Mouse (Mus musculus) heart, postnatal 10 days (tissue): ENCODE data around the gene Rpl37. TPM values are rescaled to one million over a fixed set of nuclear protein-coding genes. Genes with fewer than 3 reads are reported as not detected.

Source experiments
- DNase-seq, 2 experiments: peaks; one replicate each; pipeline ENCODE4 v3.0.0; 2021
- intact Hi-C: fragments of 180-260 bp; cut with DNase I; formaldehyde crosslinking; loops from one replicate; pipeline ENCODE4 v1.15.1; 2025
- total RNA-seq, 2 experiments: library from RNA; stranded (reverse); gene quantifications; 2 replicates each; pipeline ENCODE4 v1.2.3; 2021

Gene Rpl37
- total RNA-seq, 2 experiments from 2014 or later, result 233 to 262 TPM

GRCm38 (mm10) chr15:5145196-5145945 lies 28.9 kb downstream of the Rpl37 start:
- DNase-seq, result no peak
- intact Hi-C loops, result no loop called here

GRCm38 (mm10) chr15:5149187-5149586 lies 32.7 kb downstream of the Rpl37 start:
- peak in 1 of 2 experiments; percentile 10 for DNase-seq
- intact Hi-C loops, result no loop called here

- intact Hi-C loops, result no loop called here
- DNase-seq, result no peak
Observed at GRCm38 (mm10) chr15:5152171-5152570, 35.7 kb downstream of the Rpl37 start.

GRCm38 (mm10) chr15:5154621-5155020 lies 38.2 kb downstream of the Rpl37 start:
- no peak for DNase-seq
- intact Hi-C loops, result no loop called here

GRCm38 (mm10) chr15:5155093-5155492 lies 38.6 kb downstream of the Rpl37 start:
- DNase-seq, result no peak
- intact Hi-C loops, result no loop called here

GRCm38 (mm10) chr15:5156355-5156754 lies 39.9 kb downstream of the Rpl37 start:
- intact Hi-C loops, result no loop called here
- no peak for DNase-seq

- peak in 1 of 2 experiments; percentile 10 for DNase-seq
- intact Hi-C loops, result no loop called here
Observed at GRCm38 (mm10) chr15:5157386-5157785, 40.9 kb downstream of the Rpl37 start.

GRCm38 (mm10) chr15:5158827-5159226 lies 42.4 kb downstream of the Rpl37 start:
- intact Hi-C loops, result no loop called here
- peak; percentile 41 to 58 for DNase-seq

- intact Hi-C loops, result no loop called here
- DNase-seq, result no peak
Observed at GRCm38 (mm10) chr15:5165121-5165773, 48.8 kb downstream of the Rpl37 start.

Other genes with a start within 250 kb of the Rpl37 start
- not detected for gene Mroh2b, start 217.9 kb upstream of the Rpl37 start, total RNA-seq
- gene C7, start 52.9 kb upstream of the Rpl37 start, total RNA-seq, result under 1 TPM; 0.19 to 0.27 TPM
- gene Card6, start 8.1 kb upstream of the Rpl37 start, total RNA-seq, result 1 to 10 TPM; 5.6 to 6.7 TPM
- gene Prkaa1, start 27.2 kb downstream of the Rpl37 start, total RNA-seq, result 10 to 100 TPM; 16.9 to 18.4 TPM
- gene Ttc33, start 68.9 kb downstream of the Rpl37 start, total RNA-seq, result 10 to 100 TPM; 28.4 to 29.2 TPM
- gene Ptger4, start 127.5 kb downstream of the Rpl37 start, total RNA-seq, result 1 to 10 TPM; 4.5 to 4.6 TPM